ENCODE assay signal across 37 mouse cellular contexts in genomic region chr8:11701428-11701827, GRCm38 (mm10). TPM values are rescaled to one million over a fixed set of nuclear protein-coding genes. Genes with fewer than 3 reads are reported as not detected.
DNase-seq lines count a peak whose midpoint lies in the region; ATAC-seq and TF ChIP-seq lines count a peak whose summit lies in the region.
"Had no signal": no experiment of that assay in that cellular context is flagged by ENCODE, and none has a peak within 500 bp of the region (broad histone marks: within the 10 kb centered on the region; RNA-seq: fewer than 3 reads in every experiment).

No protein-coding gene starts in this region.

- DNase-seq in kidney, adult 2 months: peak; percentile 56
- DNase-seq in kidney, postnatal 14 days: no peak
- DNase-seq in midbrain, embryonic 11.5 days (ENCODE audit: low spot score, missing footprints): peak; percentile 78
- DNase-seq in midbrain, embryonic 10.5 days (ENCODE audit: low spot score): no peak
- peak; percentile 27 to 57 for DNase-seq in kidney, postnatal 36 days
- DNase-seq in layer of hippocampus, postnatal 14 days (ENCODE audit: low spot score in 2 of 2): no peak
- DNase-seq: adrenal gland, adult 2 months; adrenal gland, postnatal 36 days; cerebellum, adult 18-20 months; cerebellum, postnatal 14 days; gastrocnemius, postnatal 14 days; liver; right cerebral cortex, postnatal 14 days; thymus, postnatal 14 days had no signal

- H3K4me3 ChIP-seq in kidney, adult 2 months (ENCODE audit: insufficient read depth, low read depth, low read length): no peak overlapping the region
- H3K4me3 ChIP-seq in midbrain, embryonic 11.5 days (ENCODE audit: low read depth, low read length): no peak overlapping the region
- no peak overlapping the region for H3K4me3 ChIP-seq in midbrain, embryonic 10.5 days
- H3K4me3 ChIP-seq: forebrain, embryonic 13.5 days; lung, embryonic 15.5 days; midbrain, embryonic 12.5 days; neural tube, embryonic 15.5 days; stomach, embryonic 15.5 days had no signal

- TF ChIP-seq CTCF in kidney, adult 2 months (conservative IDR thresholded peaks at IDR 0.05; ENCODE audit: insufficient read depth, insufficient read length, low read depth, low read length): no peak

- ATAC-seq in midbrain, embryonic 11.5 days (ENCODE audit: low FRiP score): no peak
- no peak for ATAC-seq in monocyte, adult 5-6 weeks (replicated peaks; ENCODE audit: insufficient number of reproducible peaks, low FRiP score, low TSS enrichment, poor library complexity, severe bottlenecking)
- ATAC-seq: activated CD4-positive, CD25-positive, alpha-beta regulatory T cell, adult 4 months; CD4-positive, CD25-positive, alpha-beta regulatory T cell, adult 4 months had no signal

- peaks cover 10% of the 10 kb centered on the region; the same call in 1 of the 2 replicates for H3K4me1 ChIP-seq in kidney, adult 2 months (ENCODE audit: control insufficient read depth, insufficient read depth, low read length)
- peaks cover 3% of the 10 kb centered on the region; the same call in 1 of the 2 replicates for H3K4me1 ChIP-seq in midbrain, embryonic 11.5 days (ENCODE audit: control insufficient read depth, insufficient read depth, low read length)
- H3K4me1 ChIP-seq in midbrain, embryonic 10.5 days: peaks cover 4% of the 10 kb centered on the region
- H3K4me1 ChIP-seq: lung, embryonic 15.5 days; midbrain, embryonic 12.5 days had no signal

- no peaks in the 10 kb centered on the region for H3K9me3 ChIP-seq in midbrain, embryonic 11.5 days (ENCODE audit: control insufficient read depth, low read length)
- H3K9me3 ChIP-seq in midbrain, embryonic 10.5 days (replicated peaks): no peaks in the 10 kb centered on the region
- H3K9me3 ChIP-seq: forebrain, embryonic 13.5 days; lung, embryonic 15.5 days; midbrain, embryonic 12.5 days; neural tube, embryonic 15.5 days; stomach, embryonic 15.5 days had no signal

- no peak overlapping the region for H3K27ac ChIP-seq in kidney, adult 2 months (ENCODE audit: insufficient read depth, low read depth, low read length)
- no peak overlapping the region for H3K27ac ChIP-seq in midbrain, embryonic 11.5 days (ENCODE audit: low read depth, low read length)
- no peak overlapping the region for H3K27ac ChIP-seq in midbrain, embryonic 10.5 days (replicated peaks)
- H3K27ac ChIP-seq: forebrain, embryonic 13.5 days; lung, embryonic 15.5 days; midbrain, embryonic 12.5 days; neural tube, embryonic 15.5 days; stomach, embryonic 15.5 days had no signal

- H3K36me3 ChIP-seq in kidney, adult 2 months (ENCODE audit: control insufficient read depth, insufficient read depth, low read length): no peaks in the 10 kb centered on the region
- H3K36me3 ChIP-seq in midbrain, embryonic 11.5 days (ENCODE audit: control insufficient read depth, insufficient read depth, low read length): no peaks in the 10 kb centered on the region
- H3K36me3 ChIP-seq in midbrain, embryonic 10.5 days: no peaks in the 10 kb centered on the region
- H3K36me3 ChIP-seq: lung, embryonic 15.5 days; midbrain, embryonic 12.5 days; neural tube, embryonic 15.5 days; stomach, embryonic 15.5 days had no signal

- no peak overlapping the region for H3K4me2 ChIP-seq in midbrain, embryonic 11.5 days
- H3K4me2 ChIP-seq: forebrain, embryonic 13.5 days; lung, embryonic 15.5 days; midbrain, embryonic 12.5 days; neural tube, embryonic 15.5 days; stomach, embryonic 15.5 days had no signal

- H3K27me3 ChIP-seq in kidney, adult 2 months (replicated peaks; ENCODE audit: control insufficient read depth, insufficient read depth, low read length): no peaks in the 10 kb centered on the region
- no peaks in the 10 kb centered on the region; the same call in 1 of the 2 replicates for H3K27me3 ChIP-seq in midbrain, embryonic 11.5 days (ENCODE audit: control insufficient read depth, insufficient read depth, low read length)
- H3K27me3 ChIP-seq in midbrain, embryonic 10.5 days (ENCODE audit: low read depth, poor library complexity, severe bottlenecking): peaks cover 23% of the 10 kb centered on the region
- H3K27me3 ChIP-seq: forebrain, embryonic 13.5 days; neural tube, embryonic 15.5 days; stomach, embryonic 15.5 days had no signal

- WGBS in kidney, adult 2 months: 65% methylated on average over 6 of the region's 6 CpGs
- 84% methylated on average over 6 of the region's 6 CpGs for WGBS in midbrain, embryonic 11.5 days
- 83% methylated on average over 6 of the region's 6 CpGs for WGBS in midbrain, embryonic 10.5 days

- no peak overlapping the region for H3K9ac ChIP-seq in midbrain, embryonic 11.5 days (ENCODE audit: low read length)
- H3K9ac ChIP-seq: forebrain, embryonic 13.5 days; lung, embryonic 15.5 days; midbrain, embryonic 12.5 days; neural tube, embryonic 15.5 days; stomach, embryonic 15.5 days had no signal

- no peak for TF ChIP-seq POLR2A in kidney, adult 2 months (IDR thresholded peaks at IDR 0.05; ENCODE audit: low read depth, low read length)

RNA-seq across cellular contexts. Expression of gene 1700016D06Rik, which starts 0.6 kb away (rescaled TPM):
- polyA plus RNA-seq in kidney, adult 2 months (2012; rRNA removed): not detected in 2 replicates
- not detected in 2 replicates for polyA plus RNA-seq in midbrain, embryonic 11.5 days (2014; fragmentation: Nextera tagmentation; extraction: Ambion mirVana)
- 0.09 TPM in 1 of 2 replicates, not detected in the other for polyA plus RNA-seq in midbrain, embryonic 10.5 days (2016; fragmentation: Nextera tagmentation; extraction: Ambion mirVana)
- total RNA-seq in monocyte, adult 5-6 weeks (2017): not detected in 3 replicates
- not detected for total RNA-seq in layer of hippocampus, postnatal 14 days (2021)
- total RNA-seq: adrenal gland, adult 2 months; adrenal gland, postnatal 36 days; gastrocnemius, postnatal 14 days; granulocyte monocyte progenitor cell, adult 5-6 weeks; heart, postnatal 25 days; left cerebral cortex, adult 18-20 months; left cerebral cortex, postnatal 14 days; megakaryocyte progenitor cell, adult 5-6 weeks; midbrain, postnatal 0 days had no signal
- polyA plus RNA-seq: adrenal gland, adult 2 months; brain, embryonic 14.5 days; cortical plate, adult 2 months; forebrain, embryonic 13.5 days; heart, embryonic 14.5 days; hindbrain, embryonic 11.5 days; hindbrain, embryonic 16.5 days; intestine, embryonic 14.5 days; limb, embryonic 11.5 days; liver, embryonic 16.5 days; lung, embryonic 15.5 days; neural tube, embryonic 15.5 days; stomach, embryonic 15.5 days; urinary bladder, adult 2 months had no signal

RNA-seq across cellular contexts. Expression of gene Arhgef7, which starts 26.1 kb away (rescaled TPM):
- 49.3 and 49.6 TPM in 2 replicates for polyA plus RNA-seq in kidney, adult 2 months (2012; rRNA removed)
- polyA plus RNA-seq in midbrain, embryonic 11.5 days (2014; fragmentation: Nextera tagmentation; extraction: Ambion mirVana): 51.4 and 56.8 TPM in 2 replicates
- 47.4 and 56.9 TPM in 2 replicates for polyA plus RNA-seq in midbrain, embryonic 10.5 days (2016; fragmentation: Nextera tagmentation; extraction: Ambion mirVana)
- 24.6 to 43.1 TPM (median 27.3 TPM) in 3 replicates for total RNA-seq in monocyte, adult 5-6 weeks (2017)
- total RNA-seq in layer of hippocampus, postnatal 14 days (2021): 100 to 1,000 TPM; 153 to 157 TPM

Comparison
In these comparisons a context has a peak if more than half of its experiments do, and no peak if none do; other contexts are left out.
1. DNase-seq: peak in kidney, adult 2 months (single experiment), midbrain, embryonic 11.5 days (single experiment) and kidney, postnatal 36 days (2 of 2); none in kidney, postnatal 14 days (single experiment), midbrain, embryonic 10.5 days (single experiment) and layer of hippocampus, postnatal 14 days (0 of 2).